Mouse (Mus musculus): Measurements from ENCODE around the gene Prl.
"Not testable (repeated sequence)": the region's sequence is repeated elsewhere in the genome, so short reads cannot be mapped to it uniquely, and the experiment has no call there.

The Prl gene

GRCm38 (mm10) chr13:27057270-27057669, at the start of gene Prl:
TSS of gene Prl (plus strand) at chr13:27057570.
- no peak for DNase-seq

- no peak for DNase-seq
Observed at GRCm38 (mm10) chr13:27026614-27027013, 30.8 kb upstream of the Prl start.

GRCm38 (mm10) chr13:27027376-27027775, 30.0 kb upstream of the Prl start:
- no peak for DNase-seq

GRCm38 (mm10) chr13:27028501-27029240, 28.7 kb upstream of the Prl start:
- peak; percentile 61 for DNase-seq

GRCm38 (mm10) chr13:27031101-27031852, 26.1 kb upstream of the Prl start:
- DNase-seq: peak; percentile 74

GRCm38 (mm10) chr13:27031853-27032240, 25.5 kb upstream of the Prl start:
- peak; percentile 50 for DNase-seq

- DNase-seq: no peak
Observed at GRCm38 (mm10) chr13:27032998-27033397, 24.4 kb upstream of the Prl start.

- no peak for DNase-seq
Observed at GRCm38 (mm10) chr13:27042185-27042584, 15.2 kb upstream of the Prl start.

- no peak for DNase-seq
Observed at GRCm38 (mm10) chr13:27043326-27043725, 14.0 kb upstream of the Prl start.

GRCm38 (mm10) chr13:27059177-27059576, 1.8 kb downstream of the Prl start:
- DNase-seq: peak; percentile 72

GRCm38 (mm10) chr13:27093890-27094289, 36.5 kb downstream of the Prl start, which contains the start of gene Prl3d1:
TSS of gene Prl3d1 (plus strand) at chr13:27094190.
- DNase-seq: not testable (repeated sequence)
